Mouse (Mus musculus) heart, embryonic 12.5 days (tissue): ENCODE measurements around the gene Ceacam16. TPM values are rescaled to one million over a fixed set of nuclear protein-coding genes. Genes with fewer than 3 reads are reported as not detected.

ENCODE experiments used
- ATAC-seq: fragments of 200-750 bp; cut with Nextera tagmentation; 2 replicates; pipeline ENCODE4 v1.8.0; 2017; ENCODE audit warnings: moderate TSS enrichment, moderate library complexity; ENCODE audit not compliant: insufficient number of reproducible peaks, low FRiP score
- H3K27ac ChIP-seq: fragments of 300-500 bp; sonication (generic); 2 replicates; pipeline ENCODE4 v1.5.1; 2016; ENCODE audit warnings: mild to moderate bottlenecking, moderate library complexity; ENCODE audit not compliant: poor library complexity, severe bottlenecking
- H3K27me3 ChIP-seq: fragments of 300-500 bp; sonication (generic); replicated peaks from 2 replicates; pipeline ENCODE4 v1.6.1; 2016; ENCODE audit warnings: mild to moderate bottlenecking, moderate library complexity
- H3K36me3 ChIP-seq: fragments of 300-500 bp; sonication (generic); 2 replicates; pipeline ENCODE4 v1.6.1; 2016; ENCODE audit warnings: mild to moderate bottlenecking, moderate library complexity
- H3K4me1 ChIP-seq: fragments of 300-500 bp; sonication (generic); replicated peaks from 2 replicates; pipeline ENCODE4 v1.6.1; 2016; ENCODE audit warnings: mild to moderate bottlenecking
- H3K4me2 ChIP-seq: fragments of 300-500 bp; sonication (generic); 2 replicates; pipeline ENCODE4 v1.6.1; 2016; ENCODE audit warnings: mild to moderate bottlenecking, moderate library complexity
- H3K4me3 ChIP-seq: fragments of 300-500 bp; sonication (generic); 2 replicates; pipeline ENCODE4 v1.5.1; 2016; ENCODE audit warnings: mild to moderate bottlenecking
- H3K9ac ChIP-seq: fragments of 300-500 bp; sonication (generic); 2 replicates; pipeline ENCODE4 v1.6.1; 2016; ENCODE audit warnings: mild to moderate bottlenecking, moderate library complexity
- H3K9me3 ChIP-seq: fragments of 300-500 bp; sonication (generic); replicated peaks from 2 replicates; pipeline ENCODE4 v1.6.1; 2016; ENCODE audit warnings: mild to moderate bottlenecking, moderate library complexity
- WGBS: fragments of 180-500 bp; shearing (Covaris S2); methylation state at CpG from one replicate; pipeline ENCODE4 v1.1.7; 2016; 5-methylcytosine and 5-hydroxymethylcytosine counted together
- polyA plus RNA-seq: library from polyadenylated mRNA; unstranded; fragments of >200 nt; fragmentation: Nextera tagmentation; extraction: Ambion mirVana; gene quantifications from 2 replicates; pipeline ENCODE4 v1.2.1, GENCODE M21; 2016

Gene Ceacam16
- polyA plus RNA-seq, 1 experiment from 2014 or later: not detected

GRCm38 (mm10) chr7:19866490-19866889 is 5.4 kb upstream of the Ceacam16 start:
- H3K9ac ChIP-seq: no peak overlapping the region
- H3K27ac ChIP-seq: no peak overlapping the region
- WGBS: 62% methylated on average over 6 of the region's 6 CpGs
- H3K36me3 ChIP-seq: no peaks in the 10 kb centered on the region
- H3K4me1 ChIP-seq: peaks cover 9% of the 10 kb centered on the region; the same call in 1 of the 2 replicates
- no peak overlapping the region for H3K4me2 ChIP-seq
- no peak for ATAC-seq
- no peaks in the 10 kb centered on the region for H3K27me3 ChIP-seq
- 0 out of 2 replicates have a peak, but pooled peaks cover 3% of the 10 kb centered on the region for H3K9me3 ChIP-seq
- H3K4me3 ChIP-seq: no peak overlapping the region

GRCm38 (mm10) chr7:19865246-19866036 is 4.3 kb upstream of the Ceacam16 start:
- H3K9me3 ChIP-seq: 0 out of 2 replicates have a peak, but pooled peaks cover 3% of the 10 kb centered on the region
- no peak for ATAC-seq

GRCm38 (mm10) chr7:19864241-19864640 is 3.1 kb upstream of the Ceacam16 start:
- no peak for ATAC-seq
- Histone ChIP-seq H3K4me3 (no peak overlapping the region), H3K4me2 (no peak overlapping the region)

More at GRCm38 (mm10) chr7:19865246-19866036, 4.3 kb upstream of the Ceacam16 start:
- Histone ChIP-seq H3K9ac (no peak overlapping the region), H3K4me1 (peaks cover 7% of the 10 kb centered on the region; the same call in 1 of the 2 replicates), H3K27me3 (no peaks in the 10 kb centered on the region), H3K27ac (no peak overlapping the region), H3K4me2 (no peak overlapping the region), H3K36me3 (no peaks in the 10 kb centered on the region), H3K4me3 (no peak overlapping the region)
- 73% methylated on average over 8 of the region's 8 CpGs for WGBS

GRCm38 (mm10) chr7:19859740-19860139 is 1.4 kb downstream of the Ceacam16 start:
- 55% methylated on average over 10 of the region's 10 CpGs for WGBS
- Histone ChIP-seq H3K9ac (no peak overlapping the region), H3K36me3 (no peaks in the 10 kb centered on the region)

More at GRCm38 (mm10) chr7:19864241-19864640, 3.1 kb upstream of the Ceacam16 start:
- Histone ChIP-seq H3K27me3 (no peaks in the 10 kb centered on the region), H3K36me3 (no peaks in the 10 kb centered on the region), H3K9me3 (0 out of 2 replicates have a peak, but pooled peaks cover 3% of the 10 kb centered on the region), H3K9ac (no peak overlapping the region), H3K4me1 (peaks cover 7% of the 10 kb centered on the region; the same call in 1 of the 2 replicates), H3K27ac (no peak overlapping the region)
- 39% methylated on average over 2 of the region's 2 CpGs for WGBS

GRCm38 (mm10) chr7:19856283-19856682 is 4.8 kb downstream of the Ceacam16 start:
- peaks cover 6% of the 10 kb centered on the region for H3K4me1 ChIP-seq
- H3K4me3 ChIP-seq: no peak overlapping the region
- WGBS: 74% methylated on average over 6 of the region's 6 CpGs
- no peaks in the 10 kb centered on the region for H3K9me3 ChIP-seq
- H3K4me2 ChIP-seq: no peak overlapping the region
- H3K36me3 ChIP-seq: no peaks in the 10 kb centered on the region
- no peak overlapping the region for H3K9ac ChIP-seq
- no peak overlapping the region for H3K27ac ChIP-seq
- H3K27me3 ChIP-seq: peaks cover 45% of the 10 kb centered on the region
- ATAC-seq: no peak

More at GRCm38 (mm10) chr7:19859740-19860139, 1.4 kb downstream of the Ceacam16 start:
- H3K27me3 ChIP-seq: 0 out of 2 replicates have a peak, but pooled peaks cover 14% of the 10 kb centered on the region
- H3K4me3 ChIP-seq: no peak overlapping the region
- no peak overlapping the region for H3K4me2 ChIP-seq
- no peak overlapping the region for H3K27ac ChIP-seq
- 0 out of 2 replicates have a peak, but pooled peaks cover 3% of the 10 kb centered on the region for H3K9me3 ChIP-seq
- no peak for ATAC-seq
- no peaks in the 10 kb centered on the region for H3K4me1 ChIP-seq

GRCm38 (mm10) chr7:19855663-19856062 is 5.4 kb downstream of the Ceacam16 start:
- Histone ChIP-seq H3K9ac (no peak overlapping the region), H3K9me3 (no peaks in the 10 kb centered on the region), H3K27ac (no peak overlapping the region), H3K4me3 (no peak overlapping the region), H3K4me2 (no peak overlapping the region), H3K27me3 (peaks cover 49% of the 10 kb centered on the region), H3K36me3 (no peaks in the 10 kb centered on the region), H3K4me1 (peaks cover 6% of the 10 kb centered on the region)
- no peak for ATAC-seq
- WGBS: 61% methylated on average over 5 of the region's 5 CpGs

- H3K4me1 ChIP-seq: peaks cover 6% of the 10 kb centered on the region
- H3K36me3 ChIP-seq: no peaks in the 10 kb centered on the region
- 79% methylated on average over 20 of the region's 20 CpGs for WGBS
- no peak overlapping the region for H3K4me3 ChIP-seq
- no peaks in the 10 kb centered on the region for H3K9me3 ChIP-seq
- no peak overlapping the region for H3K27ac ChIP-seq
- no peak overlapping the region for H3K4me2 ChIP-seq
- H3K27me3 ChIP-seq: peaks cover 57% of the 10 kb centered on the region
- no peak for ATAC-seq
- H3K9ac ChIP-seq: no peak overlapping the region
These were observed 7.6 kb downstream of the Ceacam16 start for GRCm38 (mm10) chr7:19853526-19853925.

GRCm38 (mm10) chr7:19851858-19852570 is 9.1 kb downstream of the Ceacam16 start, which contains the start of gene Gm19345:
Gene Gm19345, plus strand, starts transcription at chr7:19852003.
- no peaks in the 10 kb centered on the region for H3K9me3 ChIP-seq
- H3K9ac ChIP-seq: no peak within 1 kb of the TSS
- H3K36me3 ChIP-seq: no peaks in the 10 kb centered on the region
- H3K4me1 ChIP-seq: peaks cover 16% of the 10 kb centered on the region
- H3K4me2 ChIP-seq: peak within 1 kb of the TSS; percentile 50
- peak; percentile 43; the same call in 1 of the 2 replicates for ATAC-seq
- peaks cover 50% of the 10 kb centered on the region for H3K27me3 ChIP-seq
- WGBS: 7% methylated on average over 31 of the region's 33 CpGs
- peak within 1 kb of the TSS; percentile 29 for H3K4me3 ChIP-seq
- no peak within 1 kb of the TSS for H3K27ac ChIP-seq

GRCm38 (mm10) chr7:19844521-19845171 is 16.5 kb downstream of the Ceacam16 start:
- no peak for ATAC-seq
- Histone ChIP-seq H3K36me3 (no peaks in the 10 kb centered on the region), H3K27me3 (peaks cover 50% of the 10 kb centered on the region), H3K9ac (no peak overlapping the region), H3K4me2 (no peak overlapping the region), H3K27ac (no peak overlapping the region), H3K9me3 (no peaks in the 10 kb centered on the region), H3K4me1 (peaks cover 10% of the 10 kb centered on the region), H3K4me3 (no peak overlapping the region)
- 56% methylated on average over 15 of the region's 15 CpGs for WGBS

- Histone ChIP-seq H3K4me3 (no peak overlapping the region), H3K36me3 (no peaks in the 10 kb centered on the region), H3K4me2 (no peak overlapping the region), H3K9ac (no peak overlapping the region), H3K9me3 (no peaks in the 10 kb centered on the region), H3K4me1 (peaks cover 10% of the 10 kb centered on the region), H3K27ac (no peak overlapping the region), H3K27me3 (peaks cover 47% of the 10 kb centered on the region)
- peak; percentile 43; the same call in 1 of the 2 replicates for ATAC-seq
- WGBS: 2% methylated on average over 11 of the region's 11 CpGs
These were observed 17.5 kb downstream of the Ceacam16 start for GRCm38 (mm10) chr7:19843561-19843960.
